In genomic region chr13:32603925-32604590, GRCm38 (mm10) we compare ENCODE assay signal across 18 mouse cellular contexts.
DNase-seq lines count a peak whose midpoint lies in the region; ATAC-seq and TF ChIP-seq lines count a peak whose summit lies in the region.
"Had no signal": no experiment of that assay in that cellular context is flagged by ENCODE, and none has a peak within 500 bp of the region (broad histone marks: within the 10 kb centered on the region; RNA-seq: fewer than 3 reads in every experiment).

No protein-coding gene starts in this region.

- no peaks in the 10 kb centered on the region for H3K36me3 ChIP-seq in kidney, postnatal 0 days (ENCODE audit: insufficient read depth, low read length)
- H3K36me3 ChIP-seq: heart, embryonic 15.5 days; hindbrain, embryonic 12.5 days; liver, embryonic 13.5 days; neural tube, embryonic 12.5 days had no signal

- no peak for DNase-seq in gastrocnemius, adult 2 months
- no peak for DNase-seq in gastrocnemius, postnatal 25 days
- no peak for DNase-seq in kidney, postnatal 0 days (ENCODE audit: low spot score)
- no peak for DNase-seq in kidney, postnatal 10 days
- peak; percentile 10 for DNase-seq in retina, embryonic 14.5 days (ENCODE audit: low spot score)
- no peak for DNase-seq in retina, postnatal 1 day
- DNase-seq in right cerebral cortex, postnatal 4 days = no peak
- no peak for DNase-seq in B cell, adult 2 months
- DNase-seq: adrenal gland, adult 2 months; cerebellum, adult 11 months; cerebellum, postnatal 14 days; liver, embryonic 13.5 days; right cerebral cortex, postnatal 14 days had no signal

- no peaks in the 10 kb centered on the region for H3K4me1 ChIP-seq in kidney, postnatal 0 days (replicated peaks; ENCODE audit: insufficient read depth, low read length)
- H3K4me1 ChIP-seq: heart, embryonic 15.5 days; hindbrain, embryonic 12.5 days; liver, embryonic 13.5 days; neural tube, embryonic 12.5 days had no signal

- H3K4me2 ChIP-seq in kidney, postnatal 0 days (ENCODE audit: low read length) = no peak overlapping the region
- H3K4me2 ChIP-seq: heart, embryonic 15.5 days; hindbrain, embryonic 12.5 days; liver, embryonic 13.5 days; neural tube, embryonic 12.5 days had no signal

- no peak overlapping the region for H3K27ac ChIP-seq in gastrocnemius, adult 2 months
- no peak overlapping the region for H3K27ac ChIP-seq in kidney, postnatal 0 days
- H3K27ac ChIP-seq: heart, embryonic 15.5 days; hindbrain, embryonic 12.5 days; liver, embryonic 13.5 days; neural tube, embryonic 12.5 days had no signal

- intact Hi-C loops in gastrocnemius, adult 2 months (cut with DNase I) = no loop called here

- TF ChIP-seq CTCF in gastrocnemius, adult 2 months (IDR thresholded peaks at IDR 0.05) = peak; percentile 25; the same call in 1 of the 2 replicates
- peak; percentile 49; the same call in 1 of the 2 replicates for TF ChIP-seq CTCF in kidney, postnatal 0 days (IDR thresholded peaks at IDR 0.05; ENCODE audit: low read depth)

- no peak overlapping the region for H3K4me3 ChIP-seq in gastrocnemius, adult 2 months
- H3K4me3 ChIP-seq in kidney, postnatal 0 days (replicated peaks; ENCODE audit: low read depth, low read length) = no peak overlapping the region
- H3K4me3 ChIP-seq: erythroblast, embryonic 14.5 days; heart, embryonic 15.5 days; hindbrain, embryonic 12.5 days; liver, embryonic 13.5 days; neural tube, embryonic 12.5 days had no signal

- 68% methylated on average over 8 of the region's 8 CpGs for WGBS in kidney, postnatal 0 days

- H3K9ac ChIP-seq in kidney, postnatal 0 days (ENCODE audit: low read depth, low read length) = no peak overlapping the region
- H3K9ac ChIP-seq: heart, embryonic 15.5 days; hindbrain, embryonic 12.5 days; liver, embryonic 13.5 days; neural tube, embryonic 12.5 days had no signal

- no peak for ATAC-seq in kidney, postnatal 0 days (replicated peaks; ENCODE audit: low FRiP score, low read depth)
- ATAC-seq: forebrain, embryonic 14.5 days had no signal

- H3K27me3 ChIP-seq in kidney, postnatal 0 days (ENCODE audit: insufficient read depth, low read length) = no peaks in the 10 kb centered on the region
- H3K27me3 ChIP-seq: heart, embryonic 15.5 days; hindbrain, embryonic 12.5 days; liver, embryonic 13.5 days; neural tube, embryonic 12.5 days had no signal

- H3K9me3 ChIP-seq in kidney, postnatal 0 days (replicated peaks; ENCODE audit: low read length) = no peaks in the 10 kb centered on the region
- H3K9me3 ChIP-seq: heart, embryonic 15.5 days; hindbrain, embryonic 12.5 days; liver, embryonic 13.5 days; neural tube, embryonic 12.5 days had no signal
